Mouse (Mus musculus): Measurements from ENCODE around the gene Fscn1.

GRCm38 (mm10) chr5:142963003-142963704 lies 3.0 kb downstream of the Fscn1 start:
- TF ChIP-seq CTCF (IDR thresholded peaks at IDR 0.05; ENCODE audit: borderline replicate concordance, insufficient read depth, low read depth, low read length) (no peak), POLR2A (IDR thresholded peaks at IDR 0.05; ENCODE audit: borderline replicate concordance, insufficient read depth, low read length) (no peak)
